Comparison of ENCODE assay signal across 24 mouse cellular contexts in genomic region chr11:14174594-14174993, GRCm38 (mm10).
DNase-seq lines count a peak whose midpoint lies in the region; ATAC-seq and TF ChIP-seq lines count a peak whose summit lies in the region.
"Had no signal": no experiment of that assay in that cellular context is flagged by ENCODE, and none has a peak within 500 bp of the region (broad histone marks: within the 10 kb centered on the region; RNA-seq: fewer than 3 reads in every experiment).

No protein-coding gene starts in this region.

- H3K36me3 ChIP-seq in hindbrain, embryonic 11.5 days (ENCODE audit: control insufficient read depth, insufficient read depth, low read length): no peaks in the 10 kb centered on the region
- H3K36me3 ChIP-seq in hindbrain, embryonic 10.5 days: no peaks in the 10 kb centered on the region
- H3K36me3 ChIP-seq in hindbrain, embryonic 13.5 days: no peaks in the 10 kb centered on the region
- no peaks in the 10 kb centered on the region for H3K36me3 ChIP-seq in hindbrain, postnatal 0 days (ENCODE audit: insufficient read depth, low read length)
- no peaks in the 10 kb centered on the region for H3K36me3 ChIP-seq in neural tube, embryonic 12.5 days
- H3K36me3 ChIP-seq: embryonic facial prominence, embryonic 10.5 days; embryonic facial prominence, embryonic 12.5 days; forebrain, embryonic 15.5 days; G1E had no signal

- no peaks in the 10 kb centered on the region; the same call in 1 of the 2 replicates for H3K27me3 ChIP-seq in hindbrain, embryonic 11.5 days (ENCODE audit: control insufficient read depth, insufficient read depth, low read length)
- peaks cover 17% of the 10 kb centered on the region for H3K27me3 ChIP-seq in hindbrain, embryonic 10.5 days (ENCODE audit: insufficient read depth, poor library complexity, severe bottlenecking)
- H3K27me3 ChIP-seq in hindbrain, embryonic 13.5 days: peaks cover 6% of the 10 kb centered on the region; the same call in 1 of the 2 replicates
- H3K27me3 ChIP-seq in hindbrain, postnatal 0 days (ENCODE audit: insufficient read depth, low read length): no peaks in the 10 kb centered on the region
- H3K27me3 ChIP-seq in neural tube, embryonic 12.5 days (replicated peaks): no peaks in the 10 kb centered on the region
- H3K27me3 ChIP-seq: CH12.LX; embryonic facial prominence, embryonic 12.5 days; forebrain, embryonic 13.5 days; forebrain, embryonic 15.5 days; Patski had no signal

- no peaks in the 10 kb centered on the region for H3K9me3 ChIP-seq in hindbrain, embryonic 11.5 days (ENCODE audit: control insufficient read depth, low read length)
- H3K9me3 ChIP-seq in hindbrain, embryonic 10.5 days: no peaks in the 10 kb centered on the region
- H3K9me3 ChIP-seq in hindbrain, embryonic 13.5 days: no peaks in the 10 kb centered on the region
- no peaks in the 10 kb centered on the region for H3K9me3 ChIP-seq in hindbrain, postnatal 0 days (ENCODE audit: low read length)
- H3K9me3 ChIP-seq in neural tube, embryonic 12.5 days: no peaks in the 10 kb centered on the region
- H3K9me3 ChIP-seq: embryonic facial prominence, embryonic 10.5 days; embryonic facial prominence, embryonic 12.5 days; forebrain, embryonic 15.5 days; G1E had no signal

- TF ChIP-seq CTCF in hindbrain, postnatal 0 days (IDR thresholded peaks at IDR 0.05; ENCODE audit: low read depth): no peak

- H3K4me1 ChIP-seq in hindbrain, embryonic 11.5 days (replicated peaks; ENCODE audit: control insufficient read depth, insufficient read depth, low read length): no peaks in the 10 kb centered on the region
- H3K4me1 ChIP-seq in hindbrain, embryonic 10.5 days (replicated peaks): no peaks in the 10 kb centered on the region
- H3K4me1 ChIP-seq in hindbrain, embryonic 13.5 days (replicated peaks): no peaks in the 10 kb centered on the region
- no peaks in the 10 kb centered on the region for H3K4me1 ChIP-seq in hindbrain, postnatal 0 days (ENCODE audit: insufficient read depth, low read length)
- no peaks in the 10 kb centered on the region for H3K4me1 ChIP-seq in neural tube, embryonic 12.5 days
- H3K4me1 ChIP-seq: embryonic facial prominence, embryonic 10.5 days; embryonic facial prominence, embryonic 12.5 days; forebrain, embryonic 13.5 days; forebrain, embryonic 15.5 days had no signal

- no peak overlapping the region for H3K4me2 ChIP-seq in hindbrain, embryonic 11.5 days (replicated peaks; ENCODE audit: low read depth, low read length)
- no peak overlapping the region for H3K4me2 ChIP-seq in hindbrain, embryonic 13.5 days
- H3K4me2 ChIP-seq in hindbrain, postnatal 0 days (ENCODE audit: low read depth, low read length): no peak overlapping the region
- H3K4me2 ChIP-seq in neural tube, embryonic 12.5 days (replicated peaks): no peak overlapping the region
- H3K4me2 ChIP-seq: embryonic facial prominence, embryonic 12.5 days; forebrain, embryonic 13.5 days; forebrain, embryonic 15.5 days had no signal

- no peak overlapping the region for H3K9ac ChIP-seq in hindbrain, embryonic 11.5 days (ENCODE audit: low read depth, low read length)
- no peak overlapping the region for H3K9ac ChIP-seq in hindbrain, embryonic 13.5 days
- H3K9ac ChIP-seq in hindbrain, postnatal 0 days (replicated peaks; ENCODE audit: low read length): no peak overlapping the region
- H3K9ac ChIP-seq in neural tube, embryonic 12.5 days: no peak overlapping the region
- H3K9ac ChIP-seq: embryonic facial prominence, embryonic 12.5 days; forebrain, embryonic 13.5 days; forebrain, embryonic 15.5 days had no signal

- no peak overlapping the region for H3K27ac ChIP-seq in hindbrain, embryonic 11.5 days (ENCODE audit: low read depth, low read length)
- no peak overlapping the region for H3K27ac ChIP-seq in hindbrain, embryonic 10.5 days
- no peak overlapping the region; the same call in 1 of the 2 replicates for H3K27ac ChIP-seq in hindbrain, embryonic 13.5 days
- H3K27ac ChIP-seq in hindbrain, postnatal 0 days: no peak overlapping the region
- H3K27ac ChIP-seq in neural tube, embryonic 12.5 days: no peak overlapping the region
- H3K27ac ChIP-seq: embryonic facial prominence, embryonic 10.5 days; embryonic facial prominence, embryonic 12.5 days; forebrain, embryonic 13.5 days; forebrain, embryonic 15.5 days had no signal

- ATAC-seq in hindbrain, embryonic 11.5 days (ENCODE audit: low FRiP score): peak; percentile 59; the same call in 1 of the 2 replicates
- ATAC-seq in hindbrain, embryonic 13.5 days (ENCODE audit: low FRiP score): 0 out of 2 replicates have a peak, but pooled peaks have one; percentile 10
- no peak for ATAC-seq in hindbrain, postnatal 0 days
- peak; percentile 45; the same call in 1 of the 2 replicates for ATAC-seq in neural tube, embryonic 12.5 days (ENCODE audit: low FRiP score, low read depth)
- ATAC-seq: activated CD4-positive, CD25-positive, alpha-beta regulatory T cell, adult 4 months; CD4-positive, CD25-positive, alpha-beta regulatory T cell, adult 4 months; forebrain, embryonic 13.5 days; forebrain, embryonic 15.5 days; Patski had no signal

- DNase-seq in hindbrain, embryonic 11.5 days (ENCODE audit: low spot score): no peak
- no peak for DNase-seq in hindbrain, embryonic 10.5 days (ENCODE audit: low spot score)
- DNase-seq in hindbrain, postnatal 0 days (ENCODE audit: low spot score): no peak
- DNase-seq in neural tube, embryonic 10.5 days (ENCODE audit: extremely low spot score, low spot score): no peak
- DNase-seq: adrenal gland, adult 8-10 months; adrenal gland, postnatal 14 days; adrenal gland, postnatal 36 days; B cell, adult 2 months; cerebellum, adult 11-12 months; cerebellum, adult 2 months; cerebellum, adult 9-10 months; cerebellum, postnatal 10 days; cerebellum, postnatal 25 days had no signal

- WGBS in hindbrain, embryonic 11.5 days: 59% methylated on average over 2 of the region's 2 CpGs
- WGBS in hindbrain, embryonic 10.5 days: 61% methylated on average over 2 of the region's 2 CpGs
- 42% methylated on average over 2 of the region's 2 CpGs for WGBS in hindbrain, embryonic 13.5 days
- 48% methylated on average over 2 of the region's 2 CpGs for WGBS in hindbrain, postnatal 0 days
- 56% methylated on average over 2 of the region's 2 CpGs for WGBS in neural tube, embryonic 12.5 days

- H3K4me3 ChIP-seq in hindbrain, embryonic 11.5 days (ENCODE audit: low read depth, low read length): no peak overlapping the region
- H3K4me3 ChIP-seq in hindbrain, embryonic 10.5 days: no peak overlapping the region
- no peak overlapping the region for H3K4me3 ChIP-seq in hindbrain, embryonic 13.5 days
- H3K4me3 ChIP-seq in hindbrain, postnatal 0 days (ENCODE audit: low read length): no peak overlapping the region
- no peak overlapping the region for H3K4me3 ChIP-seq in neural tube, embryonic 12.5 days
- H3K4me3 ChIP-seq: embryonic facial prominence, embryonic 10.5 days; embryonic facial prominence, embryonic 12.5 days; forebrain, embryonic 13.5 days; forebrain, embryonic 15.5 days had no signal
